Mouse (Mus musculus): ENCODE data around the gene Ldhb. TPM values are rescaled to one million over a fixed set of nuclear protein-coding genes. Genes with fewer than 3 reads are reported as not detected.
"Not testable (repeated sequence)": the region's sequence is repeated elsewhere in the genome, so short reads cannot be mapped to it uniquely, and the experiment has no call there.

The Ldhb gene
- polyA plus RNA-seq, 1 experiment from 2014 or later, result 470 TPM

DNA sequence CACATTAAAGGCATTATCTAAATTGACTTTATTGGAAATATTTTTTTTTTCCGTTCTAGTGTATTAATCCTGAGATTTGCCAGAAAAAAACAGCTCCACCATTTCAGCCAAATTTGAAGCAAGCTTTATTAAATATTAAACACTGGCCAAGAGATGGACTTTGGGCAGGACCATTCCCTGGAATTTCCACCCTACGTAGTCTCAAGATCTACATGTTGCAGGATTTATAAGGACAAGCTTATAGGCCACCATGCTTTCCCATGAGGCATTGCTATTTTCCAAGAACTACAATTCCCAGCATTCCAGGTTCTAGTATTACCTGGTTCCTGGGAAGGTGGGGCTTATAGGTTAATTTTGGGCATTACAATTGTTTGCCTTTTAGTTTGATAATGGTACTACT, 24.9 kb upstream of the Ldhb start:
- H3K4me3 ChIP-seq, result no peak overlapping the region
- 93% methylated on average over 2 of the region's 2 CpGs for WGBS
- H3K27me3 ChIP-seq (ENCODE audit: insufficient read depth, poor library complexity, severe bottlenecking), result no peaks in the 10 kb centered on the region
- H3K9me3 ChIP-seq, result no peaks in the 10 kb centered on the region
- no peak for DNase-seq (ENCODE audit: low spot score)
- peaks cover 7% of the 10 kb centered on the region; the same call in 1 of the 2 replicates for H3K4me1 ChIP-seq
- no peaks in the 10 kb centered on the region for H3K36me3 ChIP-seq
- no peak overlapping the region for H3K27ac ChIP-seq

DNA sequence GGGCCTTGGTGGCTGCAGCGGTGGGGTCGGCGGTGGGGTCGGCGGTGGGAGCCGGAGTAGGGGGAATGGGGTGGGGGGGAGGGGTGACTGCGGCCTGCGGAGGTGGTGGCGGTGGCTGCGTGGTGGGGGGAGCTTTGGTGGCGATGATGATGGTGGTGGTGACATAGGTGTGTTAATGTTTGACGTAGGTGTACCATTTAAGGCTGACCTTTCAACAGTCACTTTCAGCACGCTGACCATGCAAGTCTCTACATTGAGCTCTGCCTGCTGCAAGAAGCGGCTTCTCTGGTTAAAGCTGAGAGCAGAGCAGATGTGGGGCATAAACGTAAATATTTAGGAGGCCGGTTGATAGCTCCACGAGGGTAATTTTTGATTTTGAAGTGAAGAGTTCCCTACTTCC, 24.4 kb upstream of the Ldhb start:
- Histone ChIP-seq H3K4me1 (peaks cover 7% of the 10 kb centered on the region; the same call in 1 of the 2 replicates), H3K27ac (no peak overlapping the region), H3K9me3 (no peaks in the 10 kb centered on the region), H3K4me3 (no peak overlapping the region), H3K27me3 (ENCODE audit: insufficient read depth, poor library complexity, severe bottlenecking) (no peaks in the 10 kb centered on the region), H3K36me3 (no peaks in the 10 kb centered on the region)
- 88% methylated on average over 17 of the region's 17 CpGs for WGBS
- DNase-seq (ENCODE audit: low spot score), result no peak

DNA sequence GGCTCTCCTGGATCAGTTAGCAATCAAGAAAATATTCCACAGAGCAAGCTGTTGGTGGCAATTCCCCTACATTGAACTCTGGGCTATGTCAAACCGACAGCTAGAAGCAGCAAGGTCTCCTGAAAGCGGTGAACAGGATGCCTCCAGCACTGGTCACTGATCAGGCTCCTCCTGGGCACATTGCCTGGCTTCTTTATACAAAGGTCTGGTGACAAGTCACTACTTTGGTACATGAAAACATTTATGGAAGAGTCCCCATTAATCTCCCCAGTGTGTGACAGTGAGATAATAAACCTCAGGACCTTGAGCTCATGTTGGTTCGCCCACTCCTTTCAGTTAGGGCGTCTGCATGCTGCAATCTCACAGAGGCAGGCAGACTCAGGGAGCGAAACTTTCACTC, 22.6 kb upstream of the Ldhb start:
- Histone ChIP-seq H3K9me3 (no peaks in the 10 kb centered on the region), H3K4me1 (peaks cover 7% of the 10 kb centered on the region; the same call in 1 of the 2 replicates), H3K36me3 (no peaks in the 10 kb centered on the region), H3K27ac (no peak overlapping the region), H3K27me3 (ENCODE audit: insufficient read depth, poor library complexity, severe bottlenecking) (no peaks in the 10 kb centered on the region), H3K4me3 (no peak overlapping the region)
- WGBS, result 64% methylated on average over 5 of the region's 5 CpGs
- no peak for DNase-seq (ENCODE audit: low spot score)

DNA sequence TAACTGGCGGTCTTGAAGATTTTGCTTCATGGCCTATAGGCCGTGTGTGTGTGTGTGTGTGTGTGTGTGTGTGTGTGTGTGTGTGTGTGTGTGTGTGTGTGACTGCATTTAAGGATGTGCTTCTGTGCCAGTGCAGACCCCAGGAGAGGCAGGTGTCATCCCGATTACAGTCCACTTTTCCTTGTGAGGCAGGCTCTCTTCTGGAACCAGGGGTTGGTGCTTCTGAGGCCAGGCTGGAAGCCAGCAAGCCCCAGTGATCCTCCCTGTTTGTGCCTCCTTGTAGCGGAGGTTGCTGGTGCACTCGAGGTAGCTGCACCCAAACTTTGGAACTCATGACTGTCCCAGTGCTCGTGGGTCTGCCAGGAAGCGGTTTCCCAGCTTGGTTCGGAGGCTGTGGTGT, 21.9 kb upstream of the Ldhb start:
- DNase-seq (ENCODE audit: low spot score), result no peak
- Histone ChIP-seq H3K27ac (no peak overlapping the region), H3K4me3 (no peak overlapping the region), H3K4me1 (peaks cover 7% of the 10 kb centered on the region; the same call in 1 of the 2 replicates), H3K9me3 (no peaks in the 10 kb centered on the region), H3K27me3 (ENCODE audit: insufficient read depth, poor library complexity, severe bottlenecking) (no peaks in the 10 kb centered on the region), H3K36me3 (no peaks in the 10 kb centered on the region)
- WGBS, result 81% methylated on average over 8 of the region's 8 CpGs

DNA sequence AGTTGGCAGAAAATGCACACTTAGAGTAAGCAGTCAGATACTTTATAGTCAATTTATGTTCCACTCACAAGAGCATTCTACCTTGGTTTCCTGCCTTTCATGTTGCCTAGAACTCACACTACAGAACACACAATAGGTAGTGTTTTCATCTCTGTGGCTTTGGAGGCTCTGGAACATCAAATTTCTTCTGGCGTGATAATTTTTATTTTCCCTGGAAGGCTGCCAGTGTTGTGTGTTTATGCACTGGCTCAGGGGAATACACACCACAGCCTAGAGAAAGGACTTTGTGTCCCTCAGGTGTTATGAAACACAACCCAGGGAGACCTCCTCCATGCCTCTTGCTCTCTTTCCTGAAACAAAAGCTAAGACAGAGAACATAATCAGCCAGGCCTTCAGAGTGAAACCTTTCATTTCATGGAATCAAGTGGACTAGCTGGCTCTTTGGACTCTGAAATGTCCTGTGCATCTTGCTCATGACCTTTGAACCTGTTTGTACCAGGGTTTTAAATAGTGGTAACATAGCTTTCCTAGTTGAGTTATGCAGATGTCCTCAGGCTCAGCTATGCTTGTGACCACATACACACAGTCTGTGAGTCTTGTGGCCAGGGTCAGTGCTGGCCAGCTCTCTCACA, 20.3 kb upstream of the Ldhb start:
- Histone ChIP-seq H3K9me3 (no peaks in the 10 kb centered on the region), H3K4me3 (no peak overlapping the region), H3K36me3 (no peaks in the 10 kb centered on the region), H3K4me1 (peaks cover 7% of the 10 kb centered on the region; the same call in 1 of the 2 replicates), H3K27ac (no peak overlapping the region), H3K27me3 (ENCODE audit: insufficient read depth, poor library complexity, severe bottlenecking) (no peaks in the 10 kb centered on the region)
- no peak for DNase-seq (ENCODE audit: low spot score)
- 71% methylated on average over 1 of the region's 1 CpGs for WGBS

DNA sequence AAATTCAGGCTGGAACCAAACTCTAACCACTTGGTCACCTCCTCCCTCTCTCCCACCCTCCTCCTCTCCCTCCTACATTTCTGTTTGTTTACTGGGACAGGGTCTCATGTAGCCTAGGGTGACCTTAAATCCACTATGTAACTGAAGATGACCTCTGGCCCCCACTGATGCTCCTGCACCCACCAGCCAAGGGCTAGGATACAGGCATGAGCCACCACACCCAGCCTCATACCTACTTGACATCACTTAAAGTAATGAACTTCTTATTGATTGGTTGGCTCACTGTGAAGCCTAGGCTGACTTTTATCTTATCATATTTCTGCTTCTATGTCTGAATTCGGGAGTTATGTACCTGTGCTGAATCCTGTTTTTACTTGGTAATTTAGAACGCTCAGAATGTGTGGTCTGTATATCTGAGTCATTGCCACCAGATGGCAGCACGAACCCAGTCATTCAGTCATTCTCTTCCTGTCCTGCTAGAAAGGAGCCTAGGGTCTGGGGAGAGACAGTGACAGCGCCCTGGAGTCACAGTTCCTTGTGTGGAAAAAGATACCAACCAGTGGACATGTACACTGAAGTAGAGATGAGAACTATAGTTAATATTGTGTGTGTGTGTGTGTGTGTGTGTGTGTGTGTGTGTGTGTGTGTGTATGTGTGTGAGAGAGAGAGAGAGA, 17.0 kb upstream of the Ldhb start:
- Histone ChIP-seq H3K4me1 (0 out of 2 replicates have a peak, but pooled peaks cover 2% of the 10 kb centered on the region), H3K9me3 (no peaks in the 10 kb centered on the region), H3K36me3 (no peaks in the 10 kb centered on the region), H3K4me3 (no peak overlapping the region), H3K27ac (no peak overlapping the region), H3K27me3 (ENCODE audit: insufficient read depth, poor library complexity, severe bottlenecking) (no peaks in the 10 kb centered on the region)
- DNase-seq (ENCODE audit: low spot score), result no peak
- WGBS, result 8% methylated on average over 4 of the region's 4 CpGs

DNA sequence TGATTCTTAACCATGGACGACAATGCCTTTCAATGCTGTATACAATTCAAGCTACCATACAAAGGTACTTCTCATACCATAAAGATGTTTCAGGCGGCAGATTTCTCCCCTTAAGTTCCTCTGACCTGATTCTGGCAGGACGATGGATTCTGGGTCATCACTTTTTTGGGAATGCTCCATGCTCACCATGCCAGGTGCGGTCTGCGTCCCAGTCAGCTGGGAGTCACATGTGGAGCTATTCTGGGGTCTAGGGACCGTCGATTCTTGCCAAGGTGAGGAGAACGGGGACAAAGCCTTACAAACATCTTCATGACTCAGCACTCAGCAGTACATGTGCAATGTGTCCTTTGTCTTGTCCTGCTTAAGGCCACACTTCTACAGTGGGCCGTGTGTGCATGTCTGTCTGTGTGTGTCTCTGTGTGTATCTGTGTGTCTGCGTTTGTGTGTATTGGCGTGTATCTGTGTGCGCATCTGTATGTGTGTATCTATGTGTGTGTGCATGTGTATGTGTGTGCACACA, 13.9 kb upstream of the Ldhb start:
- no peaks in the 10 kb centered on the region for H3K36me3 ChIP-seq
- WGBS, result 76% methylated on average over 12 of the region's 12 CpGs
- no peak for DNase-seq (ENCODE audit: low spot score)

DNA sequence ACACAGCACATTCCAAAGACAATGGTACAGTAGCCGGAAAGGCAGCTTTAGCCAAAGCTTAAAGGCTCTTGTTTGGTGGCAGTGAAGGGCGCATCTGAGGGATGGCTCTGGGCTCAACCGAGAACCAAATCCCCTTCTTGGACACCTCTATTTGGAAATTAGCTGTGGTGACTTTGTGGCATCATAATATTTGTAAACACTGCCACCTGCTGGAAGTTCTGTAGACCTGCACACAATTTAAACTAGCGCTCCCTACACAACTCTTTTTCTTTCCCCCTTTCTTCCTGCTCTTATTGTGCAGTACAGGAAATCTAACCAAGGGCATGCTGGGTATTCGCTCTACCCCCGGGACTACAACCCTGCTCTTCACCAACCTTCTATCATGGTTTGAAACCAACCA, 11.4 kb upstream of the Ldhb start:
- Histone ChIP-seq H3K9me3 (no peaks in the 10 kb centered on the region), H3K36me3 (no peaks in the 10 kb centered on the region), H3K4me3 (no peak overlapping the region), H3K27ac (no peak overlapping the region), H3K27me3 (ENCODE audit: insufficient read depth, poor library complexity, severe bottlenecking) (0 out of 2 replicates have a peak, but pooled peaks cover 7% of the 10 kb centered on the region), H3K4me1 (no peaks in the 10 kb centered on the region)
- WGBS, result 11% methylated on average over 6 of the region's 6 CpGs
- DNase-seq (ENCODE audit: low spot score), result no peak

More for the DNA sequence above, 13.9 kb upstream of the Ldhb start:
- no peak overlapping the region for H3K4me3 ChIP-seq
- no peaks in the 10 kb centered on the region for H3K4me1 ChIP-seq
- no peak overlapping the region for H3K27ac ChIP-seq
- no peaks in the 10 kb centered on the region for H3K9me3 ChIP-seq
- H3K27me3 ChIP-seq (ENCODE audit: insufficient read depth, poor library complexity, severe bottlenecking), result no peaks in the 10 kb centered on the region

DNA sequence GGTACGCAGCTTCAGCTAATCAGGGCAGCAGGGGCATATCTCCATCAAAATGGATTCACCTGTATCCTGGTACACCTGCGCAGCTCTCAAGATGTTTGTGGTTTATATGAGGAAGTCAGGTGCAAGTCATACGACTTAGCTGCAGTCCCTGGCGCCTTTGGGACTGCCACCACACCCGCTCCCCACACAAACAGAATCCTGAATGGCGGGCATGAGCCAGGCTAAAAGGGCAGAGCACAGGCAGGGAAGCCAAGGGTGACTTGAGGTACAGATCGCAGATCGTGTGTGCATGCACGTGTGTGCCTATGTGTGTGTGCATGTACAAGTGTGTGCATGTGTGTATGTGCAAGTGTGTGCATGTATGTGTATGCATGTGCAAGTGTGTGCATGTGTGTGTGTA, 7.6 kb upstream of the Ldhb start:
- H3K27ac ChIP-seq; H3K4me3 ChIP-seq; H3K4me1 ChIP-seq; H3K9me3 ChIP-seq; H3K36me3 ChIP-seq; DNase-seq (ENCODE audit: low spot score): not testable (repeated sequence)
- peaks cover 33% of the 10 kb centered on the region for H3K27me3 ChIP-seq (ENCODE audit: insufficient read depth, poor library complexity, severe bottlenecking)
- 66% methylated on average over 9 of the region's 9 CpGs for WGBS

DNA sequence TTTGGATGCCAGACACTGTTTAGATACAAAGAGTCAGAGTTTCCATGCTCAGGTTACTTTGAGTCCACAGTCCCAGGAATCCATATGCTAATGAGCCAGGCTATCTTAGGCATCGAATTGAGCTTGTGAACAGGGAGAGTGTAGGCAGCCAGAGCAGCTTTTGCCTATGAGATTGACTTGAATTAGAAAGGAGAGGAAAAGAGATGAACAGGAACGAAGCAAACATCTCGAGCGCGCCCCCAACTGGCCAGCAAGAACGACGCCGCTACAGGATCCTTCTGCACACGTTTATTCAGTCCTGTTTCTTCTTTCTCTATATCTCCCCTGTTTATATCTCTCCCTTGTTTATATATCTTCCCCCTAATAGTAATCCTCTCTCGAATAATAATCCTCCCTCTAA, 7.2 kb upstream of the Ldhb start:
- H3K4me3 ChIP-seq, result no peak overlapping the region
- H3K4me1 ChIP-seq, result no peaks in the 10 kb centered on the region
- no peak overlapping the region for H3K27ac ChIP-seq
- H3K9me3 ChIP-seq, result no peaks in the 10 kb centered on the region
- DNase-seq (ENCODE audit: low spot score), result no peak
- peaks cover 33% of the 10 kb centered on the region for H3K27me3 ChIP-seq (ENCODE audit: insufficient read depth, poor library complexity, severe bottlenecking)
- no peaks in the 10 kb centered on the region for H3K36me3 ChIP-seq
- WGBS, result 4% methylated on average over 10 of the region's 10 CpGs

DNA sequence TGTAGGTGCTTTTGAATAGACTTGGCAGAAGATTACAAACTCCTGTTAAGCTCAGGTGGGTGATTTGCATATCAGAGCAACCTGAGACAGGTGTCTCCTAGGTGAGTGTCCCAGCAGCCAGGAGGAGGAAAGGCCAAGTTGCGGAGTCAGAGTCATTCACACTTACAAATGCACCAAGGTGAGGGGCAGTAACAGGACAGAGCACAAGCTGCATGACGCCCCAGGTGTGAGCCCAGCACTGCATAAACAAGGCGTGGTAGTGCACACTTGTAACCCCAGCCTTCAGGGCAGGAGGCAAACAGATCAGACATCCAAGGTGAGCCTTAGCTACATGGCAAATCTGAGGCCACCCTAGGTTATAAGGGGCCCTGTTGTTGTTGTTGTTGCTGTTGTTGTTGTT, 5.1 kb upstream of the Ldhb start:
- 25% methylated on average over 3 of the region's 3 CpGs for WGBS
- H3K27ac ChIP-seq, result no peak overlapping the region
- peaks cover 12% of the 10 kb centered on the region for H3K4me1 ChIP-seq

DNA sequence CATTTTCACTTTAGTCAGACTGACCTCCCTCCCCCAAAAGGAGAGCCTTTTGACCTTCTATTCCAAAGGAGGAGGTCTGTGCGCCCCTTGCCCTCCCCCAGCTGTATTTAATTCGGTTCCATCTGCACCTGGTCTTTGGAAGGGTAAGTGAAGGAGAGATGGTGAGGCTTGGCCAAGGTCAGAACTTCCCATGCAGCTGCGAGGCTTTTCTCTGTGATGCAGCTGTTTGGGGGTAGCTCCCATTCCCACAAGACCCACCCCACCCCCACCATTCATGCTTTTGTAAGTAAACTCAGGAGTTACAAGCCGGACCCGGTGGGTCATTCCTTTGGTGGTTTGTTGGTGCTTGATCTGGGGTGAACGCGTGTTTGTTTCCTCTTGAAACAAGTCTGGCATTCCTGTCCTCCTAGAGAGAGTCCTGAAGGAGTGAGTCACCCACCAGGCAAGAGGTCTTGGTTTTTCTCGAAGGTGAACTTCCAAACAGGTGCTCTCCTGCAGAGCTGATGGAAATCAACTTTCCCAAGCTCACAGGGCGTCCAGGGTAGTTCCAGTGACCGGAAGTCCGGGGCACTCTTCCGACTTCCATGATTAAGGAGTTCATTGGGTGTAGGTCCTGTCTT, 3.9 kb upstream of the Ldhb start:
- Histone ChIP-seq H3K36me3 (no peaks in the 10 kb centered on the region), H3K27ac (no peak overlapping the region), H3K9me3 (no peaks in the 10 kb centered on the region), H3K4me1 (peaks cover 18% of the 10 kb centered on the region), H3K27me3 (ENCODE audit: insufficient read depth, poor library complexity, severe bottlenecking) (peaks cover 39% of the 10 kb centered on the region), H3K4me3 (no peak overlapping the region)
- DNase-seq (ENCODE audit: low spot score), result no peak
- 22% methylated on average over 12 of the region's 12 CpGs for WGBS

More for the DNA sequence above, 5.1 kb upstream of the Ldhb start:
- no peak overlapping the region for H3K4me3 ChIP-seq
- H3K27me3 ChIP-seq (ENCODE audit: insufficient read depth, poor library complexity, severe bottlenecking), result peaks cover 39% of the 10 kb centered on the region
- no peak for DNase-seq (ENCODE audit: low spot score)
- no peaks in the 10 kb centered on the region for H3K36me3 ChIP-seq
- no peaks in the 10 kb centered on the region for H3K9me3 ChIP-seq

DNA sequence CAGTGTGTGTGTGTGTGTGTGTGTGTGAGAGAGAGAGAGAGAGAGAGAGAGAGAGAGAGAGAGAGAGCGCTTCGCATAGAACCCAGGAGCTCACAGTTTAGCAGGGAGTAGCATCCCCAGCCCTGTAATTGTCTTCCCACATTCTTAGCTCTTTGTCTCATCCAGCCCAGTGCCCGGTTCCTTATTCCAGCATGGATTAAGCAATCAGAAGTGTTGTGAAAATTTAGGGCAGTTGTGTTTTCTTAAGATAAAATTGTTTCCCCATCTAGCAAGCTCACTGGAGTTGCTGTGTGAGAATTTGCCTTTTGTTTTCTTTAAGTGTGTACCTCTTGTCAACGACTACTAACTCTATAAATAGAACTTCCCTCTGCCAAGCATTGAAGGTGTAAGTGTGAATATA, 906 bp upstream of the Ldhb start:
- Histone ChIP-seq H3K9me3 (no peaks in the 10 kb centered on the region), H3K27ac (peak overlapping the region; percentile 89), H3K4me3 (no peak overlapping the region), H3K27me3 (ENCODE audit: insufficient read depth, poor library complexity, severe bottlenecking) (peaks cover 33% of the 10 kb centered on the region), H3K36me3 (peaks cover 20% of the 10 kb centered on the region), H3K4me1 (peaks cover 32% of the 10 kb centered on the region)
- no peak for DNase-seq (ENCODE audit: low spot score)
- 19% methylated on average over 4 of the region's 4 CpGs for WGBS
